ENCODE assay signal across 8 mouse cellular contexts in genomic region chr5:59996698-59997097, GRCm38 (mm10).
DNase-seq lines count a peak whose midpoint lies in the region; ATAC-seq and TF ChIP-seq lines count a peak whose summit lies in the region.

No protein-coding gene starts in this region.

- DNase-seq in heart, adult 2 months, result no peak
- no peak for DNase-seq in heart, adult 11 months
- DNase-seq in MEL (ENCODE audit: low read depth, low spot score), result no peak
- peak; percentile 56 to 69 for DNase-seq in left cerebral cortex, postnatal 14 days (ENCODE audit: low spot score in 2 of 2)
- DNase-seq in right cerebral cortex, postnatal 25 days, result peak; percentile 36
- DNase-seq in gastrocnemius, postnatal 25 days, result no peak

- H3K4me3 ChIP-seq in heart, adult 2 months, result no peak overlapping the region
- H3K4me3 ChIP-seq in MEL (ENCODE audit: control insufficient read depth in 1 of 2, insufficient read depth in 1 of 2, low read depth in 2 of 2, low read length in 2 of 2), result no peak overlapping the region
- no peak overlapping the region for H3K4me3 ChIP-seq in forebrain, embryonic 15.5 days
- H3K4me3 ChIP-seq in heart, embryonic 12.5 days, result no peak overlapping the region

- no peak overlapping the region for H3K4me2 ChIP-seq in forebrain, embryonic 15.5 days (replicated peaks)
- no peak overlapping the region for H3K4me2 ChIP-seq in heart, embryonic 12.5 days

- 35% methylated on average over 3 of the region's 3 CpGs for whole genome bisulfite sequencing in heart, adult 2 months
- WGBS in forebrain, embryonic 15.5 days, result 80% methylated on average over 3 of the region's 3 CpGs
- 59% methylated on average over 3 of the region's 3 CpGs for WGBS in heart, embryonic 12.5 days

- H3K27me3 ChIP-seq in heart, adult 2 months (ENCODE audit: control insufficient read depth, insufficient read depth, low read length), result no peaks in the 10 kb centered on the region
- H3K27me3 ChIP-seq in MEL (ENCODE audit: control insufficient read depth in 1 of 2, insufficient read depth in 2 of 2, low read length in 2 of 2), result no peaks in the 10 kb centered on the region
- no peaks in the 10 kb centered on the region for H3K27me3 ChIP-seq in forebrain, embryonic 15.5 days
- no peaks in the 10 kb centered on the region for H3K27me3 ChIP-seq in heart, embryonic 12.5 days (replicated peaks)

- H3K9me3 ChIP-seq in MEL (replicated peaks; ENCODE audit: insufficient read depth, low read length), result no peaks in the 10 kb centered on the region
- no peaks in the 10 kb centered on the region for H3K9me3 ChIP-seq in forebrain, embryonic 15.5 days
- no peaks in the 10 kb centered on the region for H3K9me3 ChIP-seq in heart, embryonic 12.5 days (replicated peaks)

- peak; percentile 5 for TF ChIP-seq RAD21 in MEL (IDR thresholded peaks at IDR 0.05; ENCODE audit: low read depth, low read length)

- intact Hi-C loops in heart, adult 2 months (cut with DNase I), result no loop called here
- intact Hi-C loops in left cerebral cortex, postnatal 14 days (cut with DNase I), result no loop called here

- peak; percentile 50 for TF ChIP-seq CTCF in heart, adult 2 months (IDR thresholded peaks at IDR 0.05)
- peak in 1 of 3 experiments; percentile 16; a peak in 2 of 6 replicates for TF ChIP-seq CTCF in MEL (IDR thresholded peaks at IDR 0.05 in 2 of 3, conservative IDR thresholded peaks at IDR 0.05 in 1 of 3; ENCODE audit: control insufficient read depth in 1 of 3, insufficient read depth in 1 of 3, low read depth in 2 of 3, low read length in 3 of 3, poor library complexity in 1 of 3, severe bottlenecking in 1 of 3)

- H3K27ac ChIP-seq in heart, adult 2 months, result no peak overlapping the region
- no peak overlapping the region for H3K27ac ChIP-seq in MEL (ENCODE audit: control insufficient read depth, low read depth, low read length)
- H3K27ac ChIP-seq in forebrain, embryonic 15.5 days (replicated peaks), result no peak overlapping the region
- H3K27ac ChIP-seq in heart, embryonic 12.5 days (ENCODE audit: poor library complexity, severe bottlenecking), result no peak overlapping the region

- no peaks in the 10 kb centered on the region for H3K79me2 ChIP-seq in heart, adult 2 months (replicated peaks; ENCODE audit: control insufficient read depth, insufficient read depth, low read length)
- H3K79me2 ChIP-seq in MEL (ENCODE audit: control insufficient read depth, insufficient read depth, low read length, poor library complexity), result no peaks in the 10 kb centered on the region

- TF ChIP-seq POLR2A in heart, adult 2 months (IDR thresholded peaks at IDR 0.05; ENCODE audit: insufficient read depth, low read depth, low read length), result no peak
- TF ChIP-seq POLR2A in MEL (IDR thresholded peaks at IDR 0.05; ENCODE audit: control insufficient read depth in 1 of 2, insufficient read depth in 1 of 2, low read depth in 1 of 2, low read length in 2 of 2, poor library complexity in 1 of 2), result no peak

- TF ChIP-seq EP300 in heart, adult 2 months (IDR thresholded peaks at IDR 0.05; ENCODE audit: insufficient read depth, low read depth, low read length), result no peak
- no peak for TF ChIP-seq EP300 in MEL (IDR thresholded peaks at IDR 0.05; ENCODE audit: low read depth in 1 of 2, low read length in 2 of 2)

- ATAC-seq in forebrain, embryonic 15.5 days (replicated peaks), result peak; percentile 57; the same call in 1 of the 2 replicates
- ATAC-seq in heart, embryonic 12.5 days (ENCODE audit: insufficient number of reproducible peaks, low FRiP score), result no peak

- no peak overlapping the region for H3K9ac ChIP-seq in heart, adult 2 months (ENCODE audit: low read depth, low read length)
- no peak overlapping the region for H3K9ac ChIP-seq in MEL (ENCODE audit: control insufficient read depth, low read depth, low read length, poor library complexity, severe bottlenecking)
- no peak overlapping the region for H3K9ac ChIP-seq in forebrain, embryonic 15.5 days (replicated peaks)
- H3K9ac ChIP-seq in heart, embryonic 12.5 days, result no peak overlapping the region

- no peaks in the 10 kb centered on the region for H3K4me1 ChIP-seq in heart, adult 2 months (ENCODE audit: control insufficient read depth, insufficient read depth, low read length)
- no peaks in the 10 kb centered on the region for H3K4me1 ChIP-seq in MEL (ENCODE audit: control insufficient read depth in 1 of 2, insufficient read depth in 2 of 2, low read length in 2 of 2)
- no peaks in the 10 kb centered on the region for H3K4me1 ChIP-seq in forebrain, embryonic 15.5 days
- H3K4me1 ChIP-seq in heart, embryonic 12.5 days (replicated peaks), result no peaks in the 10 kb centered on the region

- no peaks in the 10 kb centered on the region for H3K36me3 ChIP-seq in heart, adult 2 months (ENCODE audit: control insufficient read depth, insufficient read depth, low read length)
- no peaks in the 10 kb centered on the region for H3K36me3 ChIP-seq in MEL (ENCODE audit: control insufficient read depth in 1 of 2, insufficient read depth in 2 of 2, low read length in 2 of 2)
- H3K36me3 ChIP-seq in forebrain, embryonic 15.5 days, result no peaks in the 10 kb centered on the region
- H3K36me3 ChIP-seq in heart, embryonic 12.5 days, result no peaks in the 10 kb centered on the region

TF ChIP-seq in MEL, 35 proteins besides CTCF, POLR2A, EP300 and RAD21:
- TF ChIP-seq ZC3H11A (IDR thresholded peaks at IDR 0.05; ENCODE audit: low read depth, low read length) (peak; percentile 27; the same call in 1 of the 2 replicates), MYB (IDR thresholded peaks at IDR 0.05; ENCODE audit: low read depth, low read length) (no peak), CHD1 (IDR thresholded peaks at IDR 0.05; ENCODE audit: low read depth, low read length) (no peak), SMC3 (IDR thresholded peaks at IDR 0.05; ENCODE audit: low read depth, low read length) (peak; percentile 39)

Comparison
In these comparisons a context has a peak if more than half of its experiments do, and no peak if none do; other contexts are left out.
1. DNase-seq: peak in left cerebral cortex, postnatal 14 days (2 of 2) and right cerebral cortex, postnatal 25 days (single experiment); none in heart, adult 2 months (0 of 2), heart, adult 11 months (single experiment), MEL (single experiment) and gastrocnemius, postnatal 25 days (single experiment).